Mouse (Mus musculus) erythroblast, adult 5-6 weeks (primary cell): ENCODE measurements at regions not wholly inside any gene's neighbourhood (a gene's known extent, or its start where the extent isn't known, plus 50 kb on each side); places are given as distances from the start of the nearest gene placed in this dataset.

Experiments used
- ATAC-seq: replicated peaks from 2 replicates; pipeline ENCODE4 v1.8.0; 2016; ENCODE audit warnings: moderate number of reproducible peaks, mild to moderate bottlenecking, moderate TSS enrichment, inconsistent platforms; ENCODE audit not compliant: poor library complexity, low FRiP score, severe bottlenecking

- no peak for ATAC-seq
These were observed 288.5 kb downstream of the Gm11361 start for GRCm38 (mm10) chr13:28545797-28546196.

DNA sequence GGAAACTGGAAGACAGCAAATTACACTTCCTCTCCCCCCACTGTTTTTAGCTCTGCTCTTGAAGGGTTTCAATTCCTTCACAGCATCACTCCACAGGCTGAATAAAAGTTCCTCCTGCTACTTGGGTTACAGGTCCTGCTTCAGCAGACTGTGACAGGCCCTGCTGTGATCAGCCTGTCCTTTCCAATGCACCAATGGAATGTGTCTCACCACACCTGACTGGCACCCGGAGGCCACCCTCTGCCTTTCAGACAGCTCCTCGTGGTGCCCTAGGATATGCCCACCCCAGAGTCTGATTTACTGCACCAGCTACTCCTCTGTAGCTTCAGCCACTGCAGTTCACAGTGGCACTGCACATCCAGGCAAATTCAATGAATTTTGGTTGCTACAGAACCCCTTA, 288.0 kb downstream of the Gm11361 start:
- no peak for ATAC-seq

DNA sequence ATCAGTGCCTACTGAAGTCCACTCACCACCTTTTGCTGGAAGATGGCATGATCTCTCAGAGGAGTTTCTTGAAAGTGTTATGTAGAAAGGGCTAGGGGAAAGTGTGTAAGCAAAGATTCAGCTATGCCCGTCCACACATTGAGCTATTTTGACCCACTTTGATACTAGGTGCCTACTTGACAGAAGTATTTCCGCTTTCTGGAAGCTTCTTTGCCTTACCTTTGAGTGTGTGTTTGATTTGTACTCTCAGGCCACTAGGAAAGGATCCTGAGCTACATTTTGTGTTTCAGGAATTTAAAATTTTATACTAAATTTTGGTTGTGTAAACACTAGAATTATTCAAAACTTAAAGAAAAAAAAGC, 287.5 kb downstream of the Gm11361 start:
- ATAC-seq = no peak

DNA sequence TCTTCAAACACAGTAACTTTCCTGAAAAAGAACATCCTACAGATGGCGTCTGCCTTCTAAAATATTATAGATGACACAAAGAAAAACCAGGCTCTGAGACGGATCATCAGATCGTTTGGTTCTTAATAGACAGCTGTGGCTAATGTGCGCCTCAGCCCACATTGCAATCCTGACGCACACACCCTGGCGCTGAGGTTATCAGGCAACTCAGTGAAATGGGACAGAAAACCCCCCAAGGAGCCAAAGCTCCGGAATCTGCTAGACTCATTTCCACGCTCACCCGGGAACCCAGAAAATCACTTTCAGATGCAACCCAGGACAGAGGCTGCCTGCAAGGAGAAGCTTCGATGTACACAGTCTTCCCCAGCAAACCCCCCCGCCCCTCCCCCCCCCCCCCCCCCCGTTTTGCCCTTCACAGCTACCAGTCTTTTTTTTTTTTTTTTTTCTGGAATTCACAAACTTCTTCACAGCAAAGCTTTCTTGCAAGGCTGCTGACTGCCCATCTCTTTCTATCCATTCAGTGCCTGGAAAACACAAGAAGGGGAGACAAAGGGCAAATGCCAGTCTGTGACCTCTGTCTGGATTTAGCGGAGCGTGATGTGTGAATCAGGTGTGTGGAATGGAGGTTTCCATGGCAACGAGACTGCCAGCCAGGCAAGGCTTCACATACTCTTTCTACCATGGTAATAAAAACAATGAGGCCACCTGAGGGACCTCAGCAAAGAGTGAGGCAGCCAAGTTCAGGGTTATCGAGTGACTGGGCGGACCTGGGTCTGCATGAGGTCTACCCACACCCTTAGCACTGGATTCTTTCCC, 286.9 kb downstream of the Gm11361 start:
- no peak for ATAC-seq

- ATAC-seq = no peak
These were observed 284.3 kb downstream of the Gm11361 start for GRCm38 (mm10) chr13:28541607-28542006.

DNA sequence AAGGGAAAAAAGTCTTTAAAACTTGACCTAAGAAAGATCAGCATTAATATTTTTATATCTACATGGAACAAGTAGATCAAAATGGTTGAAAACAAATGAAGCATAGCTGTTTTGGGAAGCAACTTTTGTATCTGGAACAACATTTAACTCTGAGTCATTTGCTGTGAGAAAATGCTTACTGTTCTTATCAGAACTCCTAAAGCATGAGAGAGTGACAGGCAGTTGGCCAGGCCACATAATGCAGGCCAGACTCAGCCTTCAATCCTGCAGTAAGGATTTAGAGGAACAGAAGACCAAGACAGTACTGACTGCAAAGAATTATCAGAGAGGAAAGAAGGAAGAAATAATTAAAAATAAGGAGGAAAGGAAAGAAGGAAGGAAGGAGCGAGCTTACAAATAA, 275.8 kb downstream of the Gm11361 start:
- no peak for ATAC-seq

GRCm38 (mm10) chr13:28532278-28532677, 274.9 kb downstream of the Gm11361 start:
- no peak for ATAC-seq

DNA sequence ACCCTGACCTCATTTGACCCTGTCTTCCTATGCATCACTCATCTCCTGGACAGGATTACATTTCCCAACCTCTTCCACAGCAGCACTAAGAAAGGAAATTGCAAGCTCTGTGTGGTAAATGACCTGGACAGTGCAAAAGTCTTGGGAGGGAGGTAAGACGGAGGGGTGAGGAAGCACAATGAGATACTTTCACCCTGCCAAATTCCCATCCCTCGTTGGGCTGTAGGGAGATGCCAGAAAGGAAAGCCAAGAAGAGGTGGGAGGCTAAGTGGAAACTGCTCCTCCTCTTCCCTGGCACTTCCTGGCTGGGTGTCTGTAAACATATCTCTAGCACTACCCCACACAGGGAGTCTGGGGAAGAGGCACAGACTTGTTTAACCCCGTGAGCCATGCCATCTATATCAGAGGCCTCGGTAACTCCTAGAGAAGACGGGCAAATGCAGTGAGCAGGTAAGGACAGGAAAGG, 274.2 kb downstream of the Gm11361 start:
- ATAC-seq = no peak

- ATAC-seq = no peak
These were observed 273.6 kb downstream of the Gm11361 start for GRCm38 (mm10) chr13:28530947-28531346.

- no peak for ATAC-seq
These were observed 271.7 kb downstream of the Gm11361 start for GRCm38 (mm10) chr13:28528898-28529511.

GRCm38 (mm10) chr13:28526299-28526698, 269.0 kb downstream of the Gm11361 start:
- no peak for ATAC-seq

- no peak for ATAC-seq
These were observed 267.1 kb downstream of the Gm11361 start for GRCm38 (mm10) chr13:28524411-28524810.

GRCm38 (mm10) chr13:28520127-28520482, 262.8 kb downstream of the Gm11361 start:
- ATAC-seq = no peak

GRCm38 (mm10) chr13:28519383-28520126, 262.2 kb downstream of the Gm11361 start:
- ATAC-seq = no peak

- no peak for ATAC-seq
These were observed 259.8 kb downstream of the Gm11361 start for GRCm38 (mm10) chr13:28517161-28517560.

GRCm38 (mm10) chr13:28516636-28517035, 259.3 kb downstream of the Gm11361 start:
- ATAC-seq = no peak

GRCm38 (mm10) chr13:28514245-28514644, 256.9 kb downstream of the Gm11361 start:
- ATAC-seq = no peak

DNA sequence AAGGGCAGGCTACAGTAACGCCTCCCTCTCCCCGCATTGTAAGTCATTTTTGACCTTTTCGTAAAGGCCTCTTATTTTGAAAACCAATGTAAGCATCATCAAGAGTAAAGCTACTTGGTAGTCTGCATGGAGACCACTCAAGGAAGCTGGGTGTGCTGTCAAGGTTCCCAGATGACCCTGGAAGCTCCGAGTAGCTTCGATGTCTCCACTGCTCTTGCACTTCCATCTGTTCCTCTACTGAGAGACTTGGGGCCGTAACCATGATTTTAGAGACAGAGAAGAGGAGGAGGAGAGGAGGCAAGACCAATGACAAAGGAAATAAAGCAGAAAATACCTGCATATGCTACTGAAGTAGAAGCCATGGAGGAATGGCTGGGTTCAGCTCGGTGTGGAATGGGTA, 256.0 kb downstream of the Gm11361 start:
- no peak for ATAC-seq

GRCm38 (mm10) chr13:28512573-28513334, 255.4 kb downstream of the Gm11361 start:
- ATAC-seq = no peak

GRCm38 (mm10) chr13:28508184-28508583, 250.9 kb downstream of the Gm11361 start:
- ATAC-seq = no peak
